ENCODE assay signal across 8 mouse cellular contexts in genomic region chrX:152178843-152179545, GRCm38 (mm10). TPM values are rescaled to one million over a fixed set of nuclear protein-coding genes. Genes with fewer than 3 reads are reported as not detected.
DNase-seq lines count a peak whose midpoint lies in the region; ATAC-seq and TF ChIP-seq lines count a peak whose summit lies in the region.

No protein-coding gene starts in this region.

- TF ChIP-seq POLR2A in bone marrow, adult 2 months (IDR thresholded peaks at IDR 0.05; ENCODE audit: borderline replicate concordance, control insufficient read depth, low read depth, low read length), result no peak

- no peak overlapping the region for H3K9ac ChIP-seq in forebrain, embryonic 13.5 days
- H3K9ac ChIP-seq in limb, embryonic 12.5 days (replicated peaks), result no peak overlapping the region
- no peak overlapping the region for H3K9ac ChIP-seq in midbrain, embryonic 16.5 days (ENCODE audit: low read depth, low read length)

- peak overlapping the region; percentile 59 for H3K4me3 ChIP-seq in bone marrow, adult 2 months (replicated peaks; ENCODE audit: control insufficient read depth, low read depth, low read length)
- peak overlapping the region; percentile 11; the same call in 1 of the 2 replicates for H3K4me3 ChIP-seq in forebrain, embryonic 13.5 days
- H3K4me3 ChIP-seq in limb, embryonic 12.5 days (replicated peaks), result peak overlapping the region; percentile 19; the same call in 1 of the 2 replicates
- H3K4me3 ChIP-seq in midbrain, embryonic 16.5 days (ENCODE audit: low read depth, low read length), result no peak overlapping the region

- H3K4me2 ChIP-seq in forebrain, embryonic 13.5 days, result peak overlapping the region; percentile 40
- H3K4me2 ChIP-seq in limb, embryonic 12.5 days, result peak overlapping the region; percentile 45
- H3K4me2 ChIP-seq in midbrain, embryonic 16.5 days (ENCODE audit: low read length), result no peak overlapping the region

- intact Hi-C loops in heart, postnatal 36 days (cut with DNase I), result loop anchor here (10.0 kb wide), 1 partner anchor 166 kb away; the partner anchor contains the start of gene Tspyl2

- H3K36me3 ChIP-seq in forebrain, embryonic 13.5 days (ENCODE audit: poor library complexity, severe bottlenecking), result no peaks in the 10 kb centered on the region
- no peaks in the 10 kb centered on the region for H3K36me3 ChIP-seq in limb, embryonic 12.5 days
- H3K36me3 ChIP-seq in midbrain, embryonic 16.5 days (ENCODE audit: control insufficient read depth, insufficient read depth, low read length), result no peaks in the 10 kb centered on the region

- no peaks in the 10 kb centered on the region for H3K4me1 ChIP-seq in bone marrow, adult 2 months (ENCODE audit: control insufficient read depth, insufficient read depth, low read length)
- H3K4me1 ChIP-seq in forebrain, embryonic 13.5 days, result no peaks in the 10 kb centered on the region
- no peaks in the 10 kb centered on the region for H3K4me1 ChIP-seq in limb, embryonic 12.5 days (replicated peaks)
- no peaks in the 10 kb centered on the region for H3K4me1 ChIP-seq in midbrain, embryonic 16.5 days (ENCODE audit: control insufficient read depth, insufficient read depth, low read length)

- peak; percentile 59 for ATAC-seq in forebrain, embryonic 13.5 days
- ATAC-seq in limb, embryonic 12.5 days (ENCODE audit: insufficient number of reproducible peaks, insufficient read depth, low FRiP score, low TSS enrichment, low read depth), result peak; percentile 68; the same call in 1 of the 2 replicates
- peak; percentile 70; the same call in 1 of the 2 replicates for ATAC-seq in midbrain, embryonic 16.5 days
- ATAC-seq in inflammation-experienced regulatory T-cells, adult 6 months, result no peak

- DNase-seq in Muller cell, postnatal 12 days (ENCODE audit: inconsistent ontology term), result peak; percentile 75
- DNase-seq in heart, postnatal 36 days, result peak; percentile 69 to 75
- DNase-seq in right cerebral cortex, postnatal 4 days, result no peak

- H3K9me3 ChIP-seq in forebrain, embryonic 13.5 days (replicated peaks), result no peaks in the 10 kb centered on the region
- no peaks in the 10 kb centered on the region for H3K9me3 ChIP-seq in limb, embryonic 12.5 days
- no peaks in the 10 kb centered on the region for H3K9me3 ChIP-seq in midbrain, embryonic 16.5 days (replicated peaks; ENCODE audit: control insufficient read depth, low read length, poor library complexity, severe bottlenecking)

- H3K27ac ChIP-seq in bone marrow, adult 2 months (ENCODE audit: control insufficient read depth, insufficient read depth, low read depth, low read length, poor library complexity), result no peak overlapping the region
- no peak overlapping the region for H3K27ac ChIP-seq in forebrain, embryonic 13.5 days
- H3K27ac ChIP-seq in limb, embryonic 12.5 days, result no peak overlapping the region
- H3K27ac ChIP-seq in midbrain, embryonic 16.5 days (ENCODE audit: low read length), result no peak overlapping the region

- H3K27me3 ChIP-seq in forebrain, embryonic 13.5 days, result peaks cover 47% of the 10 kb centered on the region
- peaks cover 44% of the 10 kb centered on the region for H3K27me3 ChIP-seq in limb, embryonic 12.5 days
- H3K27me3 ChIP-seq in midbrain, embryonic 16.5 days (ENCODE audit: control insufficient read depth, insufficient read depth, low read depth, low read length), result peaks cover 34% of the 10 kb centered on the region

- no peak for TF ChIP-seq CTCF in bone marrow, adult 2 months (IDR thresholded peaks at IDR 0.05; ENCODE audit: control insufficient read depth, insufficient read depth, low read length)

- 23% methylated on average over 8 of the region's 8 CpGs for WGBS in bone marrow, adult 2 months
- WGBS in forebrain, embryonic 13.5 days, result 53% methylated on average over 8 of the region's 8 CpGs
- WGBS in limb, embryonic 12.5 days, result 58% methylated on average over 8 of the region's 8 CpGs
- WGBS in midbrain, embryonic 16.5 days, result 61% methylated on average over 6 of the region's 8 CpGs

RNA-seq across cellular contexts. Expression of gene Iqsec2, which starts 34.9 kb away (rescaled TPM):
- 3.6 and 4.4 TPM in 2 replicates for polyA plus RNA-seq in bone marrow, adult 2 months (2011; ENCODE audit: insufficient read depth, insufficient read length, low replicate concordance, missing spikeins)
- polyA plus RNA-seq in forebrain, embryonic 13.5 days (2015; fragmentation: Nextera tagmentation; extraction: Ambion mirVana), result 3.5 and 4.0 TPM in 2 replicates
- 10 to 100 TPM; 73.3 to 85.1 TPM for total RNA-seq in heart, postnatal 36 days (2021)
- 1.4 TPM in 2 replicates for polyA plus RNA-seq in limb, embryonic 12.5 days (2016; fragmentation: Nextera tagmentation; extraction: Ambion mirVana)
- polyA plus RNA-seq in midbrain, embryonic 16.5 days (2015; fragmentation: Nextera tagmentation; extraction: Ambion mirVana), result 4.9 and 5.1 TPM in 2 replicates
- under 1 TPM in 2 of 3 experiments, not detected in 1; 0.35 to 0.36 TPM for polyA plus RNA-seq in inflammation-experienced regulatory T-cells, adult 6 months (2017; shearing (Covaris generic))

RNA-seq across cellular contexts. Expression of gene Kdm5c, which starts 53.8 kb away (rescaled TPM):
- polyA plus RNA-seq in bone marrow, adult 2 months (2011; ENCODE audit: insufficient read depth, insufficient read length, low replicate concordance, missing spikeins), result 24.7 and 37.5 TPM in 2 replicates
- 36.1 and 39.6 TPM in 2 replicates for polyA plus RNA-seq in forebrain, embryonic 13.5 days (2015; fragmentation: Nextera tagmentation; extraction: Ambion mirVana)
- total RNA-seq in heart, postnatal 36 days (2021), result 10 to 100 TPM; 31.6 to 50.0 TPM
- 52.8 and 59.0 TPM in 2 replicates for polyA plus RNA-seq in limb, embryonic 12.5 days (2016; fragmentation: Nextera tagmentation; extraction: Ambion mirVana)
- polyA plus RNA-seq in midbrain, embryonic 16.5 days (2015; fragmentation: Nextera tagmentation; extraction: Ambion mirVana), result 33.4 and 36.6 TPM in 2 replicates
- polyA plus RNA-seq in inflammation-experienced regulatory T-cells, adult 6 months (2017; shearing (Covaris generic)), result 10 to 100 TPM; 24.4 to 35.0 (median 26.8) TPM
